9 mouse cellular contexts compared by ENCODE assay signal in the genomic region with DNA sequence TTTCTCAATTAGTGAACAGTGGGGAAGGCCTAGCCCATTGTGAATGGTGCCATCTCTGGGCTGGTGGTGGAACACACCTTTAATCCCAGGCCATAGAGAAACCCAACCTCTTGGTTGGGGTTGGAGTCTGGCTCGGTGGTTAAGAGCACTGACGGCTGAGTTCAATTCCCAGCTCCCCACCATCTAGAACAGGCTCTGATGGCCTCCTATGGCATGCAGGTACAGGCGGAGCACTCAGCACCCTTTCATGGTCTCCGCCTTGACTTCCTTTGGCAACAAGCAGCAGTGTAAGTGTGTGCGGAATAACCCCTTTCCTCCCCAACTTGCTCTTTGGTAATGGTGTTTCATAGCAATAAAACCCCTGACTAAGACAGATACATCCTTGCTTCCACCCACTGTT. TPM values are rescaled to one million over a fixed set of nuclear protein-coding genes. Genes with fewer than 3 reads are reported as not detected.
DNase-seq lines count a peak whose midpoint lies in the region; ATAC-seq lines count a peak whose summit lies in the region.
"Had no signal": no experiment of that assay in that cellular context is flagged by ENCODE, and none has a peak within 500 bp of the region (broad histone marks: within the 10 kb centered on the region; RNA-seq: fewer than 3 reads in every experiment).

No protein-coding gene starts in this region.

- peak overlapping the region; percentile 99; the same call in 1 of the 2 replicates for H3K9ac ChIP-seq in forebrain, embryonic 14.5 days (ENCODE audit: low read length)
- H3K9ac ChIP-seq in liver, embryonic 13.5 days, result peak overlapping the region; percentile 86

- H3K4me3 ChIP-seq in forebrain, embryonic 14.5 days (ENCODE audit: low read depth, low read length), result peak overlapping the region; percentile 94
- peak overlapping the region; percentile 78 for H3K4me3 ChIP-seq in liver, embryonic 13.5 days (replicated peaks)

- H3K4me1 ChIP-seq in forebrain, embryonic 14.5 days (ENCODE audit: control insufficient read depth, insufficient read depth, low read length), result peaks cover 13% of the 10 kb centered on the region
- H3K4me1 ChIP-seq in liver, embryonic 13.5 days (replicated peaks), result peaks cover 45% of the 10 kb centered on the region

- H3K36me3 ChIP-seq in forebrain, embryonic 14.5 days (ENCODE audit: control insufficient read depth, insufficient read depth, low read length), result peaks cover 49% of the 10 kb centered on the region
- H3K36me3 ChIP-seq in liver, embryonic 13.5 days, result peaks cover 51% of the 10 kb centered on the region

- DNase-seq in adrenal gland, postnatal 14 days, result peak; percentile 21
- no peak for DNase-seq in adrenal gland, adult 18-20 months (ENCODE audit: low spot score in 2 of 2)
- peak; percentile 44 for DNase-seq in 3T3-L1 (ENCODE audit: low read depth, low spot score)
- DNase-seq in forebrain, embryonic 14.5 days (ENCODE audit: low spot score), result no peak
- no peak for DNase-seq in liver, embryonic 13.5 days
- no peak for DNase-seq in frontal cortex, adult 2 months (ENCODE audit: extremely low spot score in 1 of 2, low spot score in 1 of 2)
- DNase-seq in c-Kit-positive CD71-positive TER-119-positive erythroid progenitor cells, embryonic 14.5 days (ENCODE audit: low spot score), result no peak
- DNase-seq in embryo, embryonic 10.5 days (ENCODE audit: low spot score), result no peak

- 60% methylated on average over 5 of the region's 5 CpGs for WGBS in forebrain, embryonic 14.5 days
- 40% methylated on average over 5 of the region's 5 CpGs for WGBS in liver, embryonic 13.5 days (ENCODE audit: insufficient replicate concordance)

- no peak for ATAC-seq in forebrain, embryonic 14.5 days
- ATAC-seq in liver, embryonic 13.5 days (ENCODE audit: low read depth), result no peak

- no peak overlapping the region for H3K27ac ChIP-seq in forebrain, embryonic 14.5 days (ENCODE audit: low read depth, low read length)
- peak overlapping the region; percentile 81 for H3K27ac ChIP-seq in liver, embryonic 13.5 days

- H3K4me2 ChIP-seq in forebrain, embryonic 14.5 days (ENCODE audit: low read length), result peak overlapping the region; percentile 68
- peak overlapping the region; percentile 75 for H3K4me2 ChIP-seq in liver, embryonic 13.5 days

- no peaks in the 10 kb centered on the region for H3K9me3 ChIP-seq in forebrain, embryonic 14.5 days (replicated peaks; ENCODE audit: control insufficient read depth, low read length)
- H3K9me3 ChIP-seq in liver, embryonic 13.5 days (replicated peaks), result no peaks in the 10 kb centered on the region

- no peaks in the 10 kb centered on the region for H3K27me3 ChIP-seq in forebrain, embryonic 14.5 days (replicated peaks; ENCODE audit: control insufficient read depth, insufficient read depth, low read length)
- H3K27me3 ChIP-seq in liver, embryonic 13.5 days, result no peaks in the 10 kb centered on the region

RNA-seq across cellular contexts. Expression of a gene that starts 10.3 kb away (rescaled TPM):
- 10.0 and 12.3 TPM in 2 replicates for total RNA-seq in adrenal gland, postnatal 14 days (2021)
- total RNA-seq in adrenal gland, adult 18-20 months (2021), result 10 to 100 TPM in 1 of 2 experiments, 1 to 10 TPM in 1; 8.6 to 13.9 TPM
- polyA plus RNA-seq in forebrain, embryonic 14.5 days (2014; fragmentation: Nextera tagmentation; extraction: Ambion mirVana), result 97.4 and 101 TPM in 2 replicates
- polyA plus RNA-seq in liver, embryonic 13.5 days (2015; fragmentation: Nextera tagmentation; extraction: Ambion mirVana), result 2.1 and 2.3 TPM in 2 replicates
- polyA plus RNA-seq in frontal cortex, adult 2 months (2012; rRNA removed), result 82.4 and 88.0 TPM in 2 replicates

RNA-seq across cellular contexts. Expression of a gene that starts 32.5 kb away (rescaled TPM):
- total RNA-seq in adrenal gland, postnatal 14 days (2021), result not detected in 2 replicates
- not detected for total RNA-seq in adrenal gland, adult 18-20 months (2021)
- not detected in 2 replicates for polyA plus RNA-seq in forebrain, embryonic 14.5 days (2014; fragmentation: Nextera tagmentation; extraction: Ambion mirVana)
- not detected in 2 replicates for polyA plus RNA-seq in liver, embryonic 13.5 days (2015; fragmentation: Nextera tagmentation; extraction: Ambion mirVana)
- polyA plus RNA-seq in frontal cortex, adult 2 months (2012; rRNA removed), result not detected in 2 replicates
- total RNA-seq: layer of hippocampus, postnatal 10 days had no signal

RNA-seq across cellular contexts. Expression of a gene that starts 34.4 kb away (rescaled TPM):
- 271 and 405 TPM in 2 replicates for total RNA-seq in adrenal gland, postnatal 14 days (2021)
- total RNA-seq in adrenal gland, adult 18-20 months (2021), result 100 to 1,000 TPM; 431 to 896 TPM
- polyA plus RNA-seq in forebrain, embryonic 14.5 days (2014; fragmentation: Nextera tagmentation; extraction: Ambion mirVana), result 4.0 TPM in 2 replicates
- 30.9 and 32.7 TPM in 2 replicates for polyA plus RNA-seq in liver, embryonic 13.5 days (2015; fragmentation: Nextera tagmentation; extraction: Ambion mirVana)
- polyA plus RNA-seq in frontal cortex, adult 2 months (2012; rRNA removed), result 2.7 and 3.6 TPM in 2 replicates

RNA-seq across cellular contexts. Expression of a gene that starts 52.1 kb away (rescaled TPM):
- total RNA-seq in adrenal gland, postnatal 14 days (2021), result not detected in 2 replicates
- not detected for total RNA-seq in adrenal gland, adult 18-20 months (2021)
- not detected in 2 replicates for polyA plus RNA-seq in forebrain, embryonic 14.5 days (2014; fragmentation: Nextera tagmentation; extraction: Ambion mirVana)
- polyA plus RNA-seq in liver, embryonic 13.5 days (2015; fragmentation: Nextera tagmentation; extraction: Ambion mirVana), result not detected in 2 replicates
- not detected in 2 replicates for polyA plus RNA-seq in frontal cortex, adult 2 months (2012; rRNA removed)
- total RNA-seq: layer of hippocampus, postnatal 10 days had no signal

RNA-seq across cellular contexts. Expression of a gene that starts 58.8 kb away (rescaled TPM):
- total RNA-seq in adrenal gland, postnatal 14 days (2021), result 217 and 247 TPM in 2 replicates
- total RNA-seq in adrenal gland, adult 18-20 months (2021), result 100 to 1,000 TPM in 1 of 2 experiments, 10 to 100 TPM in 1; 97.9 to 102 TPM
- 52.5 and 52.8 TPM in 2 replicates for polyA plus RNA-seq in forebrain, embryonic 14.5 days (2014; fragmentation: Nextera tagmentation; extraction: Ambion mirVana)
- polyA plus RNA-seq in liver, embryonic 13.5 days (2015; fragmentation: Nextera tagmentation; extraction: Ambion mirVana), result 69.4 and 79.4 TPM in 2 replicates
- 123 and 130 TPM in 2 replicates for polyA plus RNA-seq in frontal cortex, adult 2 months (2012; rRNA removed)

Comparison
In these comparisons a context has a peak if more than half of its experiments do, and no peak if none do; other contexts are left out.
1. DNase-seq: peak in adrenal gland, postnatal 14 days (single experiment) and 3T3-L1 (single experiment); none in adrenal gland, adult 18-20 months (0 of 2), forebrain, embryonic 14.5 days (single experiment), liver, embryonic 13.5 days (single experiment), frontal cortex, adult 2 months (0 of 2), c-Kit-positive CD71-positive TER-119-positive erythroid progenitor cells, embryonic 14.5 days (single experiment) and embryo, embryonic 10.5 days (single experiment).
2. RNA of a gene that starts 10.3 kb away (polyA plus RNA-seq): 97.4 to 101 TPM in forebrain, embryonic 14.5 days and 82.4 to 88.0 TPM in frontal cortex, adult 2 months; 2.1 to 2.3 TPM in liver, embryonic 13.5 days; every median in the first group is over 10 times any median in the second.